Mouse (Mus musculus) lung, embryonic 15.5 days (tissue): ENCODE results near the gene B230217C12Rik. TPM values are rescaled to one million over a fixed set of nuclear protein-coding genes. Genes with fewer than 3 reads are reported as not detected.

Source experiments
- ATAC-seq: fragments of 200-750 bp; cut with Nextera tagmentation; 2 replicates; pipeline ENCODE4 v1.8.0; 2017; ENCODE audit warnings: moderate number of reproducible peaks, borderline replicate concordance; ENCODE audit not compliant: low FRiP score, low TSS enrichment; ENCODE audit errors: extremely low read depth
- H3K27ac ChIP-seq: fragments of 300-500 bp; sonication (generic); 2 replicates; pipeline ENCODE4 v1.5.1; 2015; ENCODE audit warnings: moderate library complexity, mild to moderate bottlenecking, inconsistent platforms
- H3K27me3 ChIP-seq: fragments of 300-500 bp; sonication (generic); 2 replicates; pipeline ENCODE4 v1.6.1; 2015; ENCODE audit warnings: inconsistent platforms
- H3K36me3 ChIP-seq: fragments of 300-500 bp; sonication (generic); 2 replicates; pipeline ENCODE4 v1.6.1; 2015; ENCODE audit warnings: inconsistent platforms
- H3K4me1 ChIP-seq: fragments of 300-500 bp; sonication (generic); 2 replicates; pipeline ENCODE4 v1.6.1; 2015; ENCODE audit warnings: inconsistent platforms
- H3K4me2 ChIP-seq: fragments of 300-500 bp; sonication (generic); 2 replicates; pipeline ENCODE4 v1.6.1; 2015; ENCODE audit warnings: inconsistent platforms, mild to moderate bottlenecking, moderate library complexity
- H3K4me3 ChIP-seq: fragments of 300-500 bp; sonication (generic); 2 replicates; pipeline ENCODE4 v1.5.1; 2015; ENCODE audit warnings: mild to moderate bottlenecking, inconsistent platforms
- H3K9ac ChIP-seq: fragments of 300-500 bp; sonication (generic); 2 replicates; pipeline ENCODE4 v1.6.1; 2015; ENCODE audit warnings: inconsistent platforms
- H3K9me3 ChIP-seq: fragments of 300-500 bp; sonication (generic); 2 replicates; pipeline ENCODE4 v1.6.1; 2016; ENCODE audit warnings: inconsistent platforms
- WGBS: fragments of 180-500 bp; shearing (Covaris S2); methylation state at CpG from one replicate; pipeline ENCODE4 v1.1.7; 2015; 5-methylcytosine and 5-hydroxymethylcytosine counted together
- polyA plus RNA-seq: library from polyadenylated mRNA; unstranded; fragments of >200 nt; fragmentation: Nextera tagmentation; extraction: Ambion mirVana; gene quantifications from 2 replicates; pipeline ENCODE4 v1.2.1, GENCODE M21; 2015

Gene B230217C12Rik
- polyA plus RNA-seq, 1 experiment from 2014 or later: 4.4 TPM

DNA sequence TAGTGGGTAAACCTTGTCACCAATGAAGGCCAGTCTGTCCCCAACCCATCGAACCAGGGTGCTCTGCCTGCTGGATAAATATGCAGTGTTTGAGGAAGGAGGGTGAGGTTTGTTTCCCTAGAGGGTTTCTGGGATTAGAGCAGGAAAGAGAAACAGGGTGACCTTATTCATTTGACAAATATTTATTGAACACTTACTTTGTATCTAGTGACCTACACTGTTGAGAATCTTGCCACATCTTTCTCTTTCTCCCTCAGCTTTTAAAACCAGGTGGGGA, 38.4 kb upstream of the B230217C12Rik start:
- H3K9me3 ChIP-seq: no peaks in the 10 kb centered on the region
- no peaks in the 10 kb centered on the region for H3K27me3 ChIP-seq
- H3K9ac ChIP-seq: peak overlapping the region; percentile 6; the same call in 1 of the 2 replicates
- H3K36me3 ChIP-seq: peaks cover 6% of the 10 kb centered on the region; the same call in 1 of the 2 replicates
- peak overlapping the region; percentile 99 for H3K27ac ChIP-seq
- peak overlapping the region; percentile 75 for H3K4me2 ChIP-seq
- H3K4me1 ChIP-seq: peaks cover 70% of the 10 kb centered on the region
- whole genome bisulfite sequencing: 21% methylated on average over 1 of the region's 1 CpGs
- ATAC-seq: no peak
- peak overlapping the region; percentile 75 for H3K4me3 ChIP-seq

GRCm38 (mm10) chr11:97802495-97802894, 38.1 kb upstream of the B230217C12Rik start:
- H3K27ac ChIP-seq: peak overlapping the region; percentile 99
- no peaks in the 10 kb centered on the region for H3K27me3 ChIP-seq
- H3K36me3 ChIP-seq: peaks cover 6% of the 10 kb centered on the region; the same call in 1 of the 2 replicates
- WGBS: 27% methylated on average over 6 of the region's 6 CpGs
- peak overlapping the region; percentile 75 for H3K4me2 ChIP-seq
- no peak for ATAC-seq
- H3K9ac ChIP-seq: no peak overlapping the region
- H3K4me1 ChIP-seq: peaks cover 73% of the 10 kb centered on the region
- H3K4me3 ChIP-seq: no peak overlapping the region
- no peaks in the 10 kb centered on the region for H3K9me3 ChIP-seq

DNA sequence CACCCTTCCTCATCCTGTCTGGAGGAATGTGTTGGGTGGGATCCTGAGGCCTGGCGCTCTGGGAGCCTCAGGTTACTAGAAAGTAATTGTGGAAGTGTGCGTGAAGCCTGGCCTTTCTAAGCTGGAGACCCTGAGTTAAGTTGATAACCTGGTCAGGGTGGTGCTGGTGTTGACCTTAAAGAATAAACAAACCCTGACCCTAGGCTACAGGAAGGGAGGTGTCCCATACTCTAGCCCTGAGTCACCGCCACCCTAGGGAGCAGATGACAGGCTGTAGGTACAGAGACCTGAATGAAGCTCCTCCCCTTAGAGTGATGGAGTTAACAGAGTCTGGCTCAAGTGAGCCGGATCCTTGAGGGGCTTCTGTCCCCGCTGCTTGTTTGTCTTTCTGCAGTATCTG, 36.7 kb upstream of the B230217C12Rik start:
- Histone ChIP-seq H3K27ac (peak overlapping the region; percentile 89), H3K36me3 (peaks cover 8% of the 10 kb centered on the region; the same call in 1 of the 2 replicates), H3K4me2 (peak overlapping the region; percentile 52; the same call in 1 of the 2 replicates), H3K4me1 (peaks cover 77% of the 10 kb centered on the region), H3K4me3 (no peak overlapping the region), H3K9ac (no peak overlapping the region), H3K9me3 (no peaks in the 10 kb centered on the region), H3K27me3 (no peaks in the 10 kb centered on the region)
- WGBS: 53% methylated on average over 5 of the region's 5 CpGs
- ATAC-seq: no peak

- Histone ChIP-seq H3K9me3 (no peaks in the 10 kb centered on the region), H3K36me3 (peaks cover 11% of the 10 kb centered on the region; the same call in 1 of the 2 replicates), H3K27ac (peak overlapping the region; percentile 89), H3K4me2 (peak overlapping the region; percentile 52), H3K27me3 (no peaks in the 10 kb centered on the region), H3K9ac (no peak overlapping the region; the same call in 1 of the 2 replicates), H3K4me3 (peak overlapping the region; percentile 20), H3K4me1 (peaks cover 89% of the 10 kb centered on the region)
- 9% methylated on average over 9 of the region's 9 CpGs for WGBS
- peak; percentile 37; the same call in 1 of the 2 replicates for ATAC-seq
Measured at GRCm38 (mm10) chr11:97804841-97805661, 35.5 kb upstream of the B230217C12Rik start.

GRCm38 (mm10) chr11:97805662-97806612, 34.6 kb upstream of the B230217C12Rik start:
- H3K9ac ChIP-seq: peak overlapping the region; percentile 11; the same call in 1 of the 2 replicates
- H3K4me3 ChIP-seq: peak overlapping the region; percentile 20
- peaks cover 11% of the 10 kb centered on the region; the same call in 1 of the 2 replicates for H3K36me3 ChIP-seq
- no peaks in the 10 kb centered on the region for H3K9me3 ChIP-seq
- no peak for ATAC-seq
- H3K27me3 ChIP-seq: no peaks in the 10 kb centered on the region
- H3K27ac ChIP-seq: peak overlapping the region; percentile 89
- 25% methylated on average over 15 of the region's 15 CpGs for WGBS
- H3K4me2 ChIP-seq: peak overlapping the region; percentile 52
- peaks cover 98% of the 10 kb centered on the region for H3K4me1 ChIP-seq

DNA sequence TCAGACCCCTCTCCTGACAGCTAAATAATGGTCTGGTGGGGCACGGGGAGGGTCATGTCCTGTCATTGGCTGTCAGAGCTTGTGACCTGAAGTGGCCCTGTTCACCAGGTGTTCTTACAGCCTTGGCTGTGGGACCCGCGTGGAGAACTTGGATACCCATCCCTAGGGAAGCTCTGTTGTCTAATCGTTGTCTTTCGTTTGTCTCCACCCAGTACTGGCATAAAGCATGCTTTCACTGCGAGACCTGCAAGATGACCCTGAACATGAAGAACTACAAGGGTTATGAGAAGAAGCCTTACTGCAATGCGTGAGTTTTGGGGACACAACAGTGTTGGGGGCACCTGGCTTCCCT, 34.0 kb upstream of the B230217C12Rik start:
- Histone ChIP-seq H3K27me3 (no peaks in the 10 kb centered on the region), H3K36me3 (peaks cover 13% of the 10 kb centered on the region; the same call in 1 of the 2 replicates), H3K4me3 (no peak overlapping the region), H3K9ac (no peak overlapping the region), H3K9me3 (no peaks in the 10 kb centered on the region), H3K4me2 (peak overlapping the region; percentile 52), H3K27ac (peak overlapping the region; percentile 89), H3K4me1 (peaks cover 98% of the 10 kb centered on the region)
- ATAC-seq: no peak
- WGBS: 57% methylated on average over 7 of the region's 7 CpGs

- peaks cover 98% of the 10 kb centered on the region for H3K4me1 ChIP-seq
- no peaks in the 10 kb centered on the region for H3K9me3 ChIP-seq
- H3K27ac ChIP-seq: peak overlapping the region; percentile 89
- no peak overlapping the region for H3K4me3 ChIP-seq
- WGBS: 16% methylated on average over 6 of the region's 6 CpGs
- H3K9ac ChIP-seq: no peak overlapping the region
- ATAC-seq: no peak
- peaks cover 13% of the 10 kb centered on the region; the same call in 1 of the 2 replicates for H3K36me3 ChIP-seq
- peak overlapping the region; percentile 7; the same call in 1 of the 2 replicates for H3K4me2 ChIP-seq
- no peaks in the 10 kb centered on the region for H3K27me3 ChIP-seq
Measured at GRCm38 (mm10) chr11:97807626-97808025, 33.0 kb upstream of the B230217C12Rik start.

GRCm38 (mm10) chr11:97808093-97808492, 32.5 kb upstream of the B230217C12Rik start:
- Histone ChIP-seq H3K4me3 (no peak overlapping the region), H3K4me2 (peak overlapping the region; percentile 7; the same call in 1 of the 2 replicates), H3K27me3 (no peaks in the 10 kb centered on the region), H3K9ac (no peak overlapping the region), H3K27ac (peak overlapping the region; percentile 89), H3K9me3 (no peaks in the 10 kb centered on the region), H3K36me3 (peaks cover 15% of the 10 kb centered on the region; the same call in 1 of the 2 replicates), H3K4me1 (peaks cover 99% of the 10 kb centered on the region)
- WGBS: 13% methylated on average over 2 of the region's 2 CpGs
- ATAC-seq: peak; percentile 12; the same call in 1 of the 2 replicates

DNA sequence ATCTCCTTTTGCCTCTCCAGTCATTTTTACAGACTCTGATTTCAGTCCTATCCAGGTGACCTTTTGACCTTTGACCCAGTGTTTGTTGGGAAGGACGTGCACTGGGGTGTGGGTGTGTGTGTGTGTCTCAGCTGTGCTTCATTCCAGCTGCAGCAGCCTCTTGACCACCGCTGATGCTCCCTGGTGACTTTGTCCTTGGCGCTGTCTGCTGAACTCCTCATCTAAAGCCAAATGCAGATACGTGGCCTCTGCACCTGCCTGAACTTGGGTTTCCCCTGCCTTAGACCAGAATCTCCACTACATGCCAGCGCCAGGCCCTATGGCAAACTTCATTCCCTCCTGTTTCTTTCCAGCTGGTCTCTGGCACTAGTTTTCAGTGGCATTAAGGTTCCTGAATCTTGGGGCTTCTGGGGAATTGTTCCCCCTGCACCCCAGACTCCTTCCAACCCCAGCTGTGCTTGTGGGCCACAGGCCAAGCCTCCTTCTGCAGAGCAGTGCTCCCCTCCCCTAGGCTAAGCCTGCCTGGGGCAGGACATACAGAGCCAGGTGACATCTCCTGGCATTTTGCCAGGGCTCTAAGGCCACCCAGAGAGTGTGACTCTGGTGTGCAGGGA, 31.9 kb upstream of the B230217C12Rik start:
- no peaks in the 10 kb centered on the region for H3K27me3 ChIP-seq
- H3K9ac ChIP-seq: 0 out of 2 replicates have a peak overlapping the region, but pooled peaks have one; percentile 3
- H3K36me3 ChIP-seq: peaks cover 20% of the 10 kb centered on the region; the same call in 1 of the 2 replicates
- no peaks in the 10 kb centered on the region for H3K9me3 ChIP-seq
- H3K4me2 ChIP-seq: peak overlapping the region; percentile 7; the same call in 1 of the 2 replicates
- H3K27ac ChIP-seq: peak overlapping the region; percentile 89
- H3K4me3 ChIP-seq: no peak overlapping the region
- peaks cover 100% of the 10 kb centered on the region for H3K4me1 ChIP-seq
- 32% methylated on average over 5 of the region's 5 CpGs for WGBS
- ATAC-seq: no peak

DNA sequence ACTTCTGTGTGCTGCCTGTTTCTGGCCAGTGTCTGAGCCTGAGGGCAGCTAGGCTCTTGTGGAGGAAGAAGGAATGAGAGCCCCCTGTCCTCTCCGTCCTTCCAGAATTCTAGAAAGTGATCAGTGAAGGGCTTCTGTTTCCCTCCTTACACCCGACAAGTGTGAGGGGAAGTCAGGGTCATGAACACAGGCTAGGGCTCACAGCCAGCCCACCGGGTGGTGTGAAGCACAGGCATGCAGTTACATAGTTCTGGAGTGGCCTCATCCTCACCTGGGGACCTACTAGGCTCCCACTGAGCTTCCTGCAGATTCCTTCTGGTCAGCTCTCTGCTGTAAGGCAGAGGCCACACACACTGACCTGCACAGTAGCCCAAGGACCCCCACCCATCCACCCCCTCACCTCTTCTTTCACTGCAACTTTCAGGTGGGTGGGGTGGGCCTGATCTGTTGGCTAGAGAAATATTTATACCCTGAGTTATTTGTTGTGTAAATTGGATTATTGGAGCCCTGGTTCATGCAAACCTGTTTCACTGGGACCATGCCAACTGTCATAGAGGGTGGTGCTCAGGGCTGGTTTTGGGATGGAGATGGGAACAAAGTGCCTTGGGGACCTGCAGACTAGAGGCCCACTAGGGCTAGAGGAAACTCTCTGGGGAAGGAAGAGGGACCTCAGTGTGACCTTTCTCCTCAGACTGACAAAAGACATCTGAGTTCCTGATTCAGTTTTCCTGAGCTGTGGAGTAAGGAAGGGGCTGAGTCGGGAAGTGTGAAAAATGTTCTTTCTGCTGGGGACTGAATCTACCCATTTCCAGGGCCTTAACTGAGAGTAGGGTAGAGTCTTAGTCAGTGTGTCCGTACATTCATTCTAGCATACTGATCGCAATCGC, 31.1 kb upstream of the B230217C12Rik start:
- Histone ChIP-seq H3K36me3 (peaks cover 26% of the 10 kb centered on the region), H3K9ac (0 out of 2 replicates have a peak overlapping the region, but pooled peaks have one; percentile 3)

More for the DNA sequence above, 31.1 kb upstream of the B230217C12Rik start:
- WGBS: 44% methylated on average over 7 of the region's 7 CpGs
- ATAC-seq: no peak
- H3K4me3 ChIP-seq: no peak overlapping the region
- peaks cover 100% of the 10 kb centered on the region for H3K4me1 ChIP-seq
- H3K4me2 ChIP-seq: peak overlapping the region; percentile 3; the same call in 1 of the 2 replicates
- no peaks in the 10 kb centered on the region for H3K27me3 ChIP-seq
- H3K27ac ChIP-seq: peak overlapping the region; percentile 89
- no peaks in the 10 kb centered on the region for H3K9me3 ChIP-seq
